Mouse (Mus musculus) embryo, embryonic 10 days (tissue): ENCODE measurements around the gene Aptx.

Experiments
- DNase-seq: peaks from one replicate; pipeline ENCODE4 v3.0.0-alpha.2; 2015; ENCODE audit warnings: low spot score

The Aptx gene

DNA sequence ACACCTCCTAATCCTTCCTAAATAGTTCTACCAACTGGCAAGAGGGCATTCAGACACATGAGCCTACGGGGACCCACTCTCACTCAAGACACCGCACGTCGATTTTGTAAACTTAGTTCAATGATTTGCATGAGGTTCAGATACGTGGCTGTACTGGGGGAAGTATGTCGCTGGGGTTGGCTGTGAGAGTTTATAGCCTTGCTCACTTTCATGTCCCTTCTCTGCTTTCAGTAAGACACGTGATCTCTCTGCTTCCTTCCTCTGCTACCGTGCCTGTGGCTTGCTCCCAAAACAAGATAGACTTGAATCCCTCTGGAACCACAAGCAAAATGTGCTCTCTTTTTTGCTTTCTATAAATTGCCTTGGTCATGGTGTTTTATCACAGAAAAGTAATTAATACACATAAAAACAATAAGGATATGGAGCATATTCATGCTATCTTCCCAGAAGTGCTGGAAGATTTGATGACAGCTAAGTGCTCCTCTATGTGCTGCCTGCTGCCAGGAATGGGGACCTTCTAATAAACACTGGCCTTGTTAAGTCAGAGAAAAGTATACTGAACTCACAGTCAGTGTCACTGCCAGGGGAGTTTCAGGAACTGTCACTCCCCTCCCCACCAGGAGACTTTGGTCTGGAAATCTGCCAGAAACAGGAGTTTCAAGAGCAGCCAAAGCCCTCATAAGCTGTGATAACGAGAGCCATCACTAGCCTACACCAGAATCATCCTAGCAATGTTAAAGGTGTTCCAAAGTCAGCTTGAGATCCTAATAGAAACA is 36.6 kb downstream of the Aptx start:
- no peak for DNase-seq

DNA sequence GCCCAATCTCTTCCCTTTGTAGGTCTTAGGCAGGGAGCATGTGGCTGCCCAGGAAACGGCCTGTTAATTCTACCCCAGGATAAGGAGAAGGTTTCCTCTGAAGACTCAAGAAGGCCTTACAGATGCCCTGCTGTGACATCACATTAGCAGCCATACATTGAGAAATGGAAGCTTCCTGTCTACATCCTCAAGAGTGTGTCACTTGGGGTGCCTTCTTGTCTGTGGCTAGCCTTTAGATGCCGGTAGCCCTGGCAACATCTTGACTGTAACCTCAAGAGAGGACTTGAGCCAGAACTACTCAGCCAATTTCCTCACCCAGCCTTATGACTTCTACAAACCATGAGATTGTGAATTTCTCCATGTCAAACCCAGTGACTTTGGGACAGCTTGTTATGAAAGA is 51.9 kb downstream of the Aptx start:
- no peak for DNase-seq

DNA sequence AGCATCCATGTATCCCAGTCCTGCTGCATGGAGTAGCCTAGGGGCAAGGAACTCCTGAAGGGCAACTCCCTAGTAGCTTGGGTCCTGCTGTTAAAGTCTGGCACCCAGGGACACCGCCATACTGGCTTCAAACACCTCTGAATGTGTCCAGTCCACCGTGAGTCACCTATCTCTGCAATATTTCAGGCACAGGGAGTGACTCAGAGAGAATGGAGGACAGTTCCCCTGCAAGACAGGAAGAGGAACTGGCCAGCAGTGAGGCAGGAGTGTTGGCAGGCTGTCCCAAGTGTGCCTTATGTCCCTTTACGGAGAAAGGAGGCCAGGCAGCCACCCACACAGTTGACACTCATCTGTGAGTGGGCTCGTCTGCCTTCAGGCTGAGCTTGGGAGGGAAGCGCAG is 53.9 kb downstream of the Aptx start:
- DNase-seq = peak; percentile 2

DNA sequence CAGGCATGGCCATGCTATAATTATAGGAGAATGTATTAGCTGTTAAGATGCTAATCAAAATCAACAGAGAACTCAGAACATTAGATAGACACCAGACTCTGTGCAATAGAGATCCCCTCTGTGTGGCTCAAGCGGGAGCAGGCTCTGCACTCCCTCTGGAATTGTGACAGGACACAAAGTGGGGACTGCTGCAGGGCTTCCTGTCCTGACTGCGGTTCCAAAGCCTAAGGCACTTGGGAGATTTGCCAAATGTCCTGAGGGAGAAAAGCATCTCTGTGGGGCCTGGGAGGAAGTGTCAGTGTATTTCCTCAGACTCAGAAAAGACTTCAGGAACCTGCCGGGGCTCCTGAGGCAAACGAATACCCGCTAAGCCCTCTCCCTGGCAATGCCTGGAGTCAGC is 59.4 kb downstream of the Aptx start:
- DNase-seq = no peak

DNA sequence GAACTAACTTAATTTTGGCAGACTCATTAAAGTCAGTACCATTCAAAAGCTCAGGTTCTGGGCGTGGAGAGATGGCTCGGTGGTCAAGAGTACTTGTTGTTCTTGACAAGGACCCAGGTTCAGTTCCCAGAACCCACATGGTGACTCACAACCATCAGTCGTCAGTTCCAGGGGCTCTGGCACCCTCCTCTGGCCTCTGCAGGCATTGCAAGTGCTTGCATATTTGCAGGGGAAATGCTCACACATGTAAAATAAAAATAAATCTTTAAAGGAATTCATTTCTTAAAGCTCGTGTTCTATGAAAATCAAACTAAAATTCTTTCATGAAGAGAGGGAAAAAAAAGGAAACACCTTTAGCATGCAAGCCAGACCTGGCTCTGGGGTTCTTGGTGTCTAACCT is 62.0 kb downstream of the Aptx start:
- no peak for DNase-seq
